Mouse (Mus musculus) olfactory bulb, adult 2 months (tissue): ENCODE data around the gene Dapp1.

Experiments used
- CTCF ChIP-seq: fragments of 200-500 bp; IDR thresholded peaks from 2 replicates; pipeline ENCODE4 v1.5.1; 2012; ENCODE audit warnings: low read depth, mild to moderate bottlenecking, low read length, moderate library complexity; ENCODE audit not compliant: insufficient read depth
- POLR2A ChIP-seq: fragments of 200-500 bp; IDR thresholded peaks from 2 replicates; pipeline ENCODE4 v1.6.1; 2012; ENCODE audit warnings: mild to moderate bottlenecking, low read depth, low read length, moderate library complexity; ENCODE audit not compliant: insufficient read depth

GRCm38 (mm10) chr3:137943737-137944154 lies 37.6 kb downstream of the Dapp1 start:
- TF ChIP-seq CTCF (no peak), POLR2A (no peak)
